Mouse (Mus musculus): ENCODE measurements around the gene Speer4e.
"Not testable (repeated sequence)": the region's sequence is repeated elsewhere in the genome, so short reads cannot be mapped to it uniquely, and the experiment has no call there.

GRCm38 (mm10) chr5:14914361-14914760 lies 23.9 kb downstream of the Speer4e start:
- TF ChIP-seq CTCF, POLR2A (IDR thresholded peaks at IDR 0.05; ENCODE audit: insufficient read depth, low read depth, low read length): not testable (repeated sequence)
